Mouse (Mus musculus) layer of hippocampus, adult 11-12 months (tissue): ENCODE results near the gene Mettl3.

Experiments used
- DNase-seq: peaks from one replicate; pipeline ENCODE4 v3.0.0; 2022; ENCODE audit warnings: low spot score

Gene Mettl3

GRCm38 (mm10) chr14:52284191-52284590 lies 20.7 kb downstream of the Mettl3 start:
- DNase-seq, result no peak

- DNase-seq, result no peak
Measured at GRCm38 (mm10) chr14:52283629-52284028, 21.3 kb downstream of the Mettl3 start.

- DNase-seq, result no peak
Measured at GRCm38 (mm10) chr14:52279747-52280120, 25.2 kb downstream of the Mettl3 start.

- DNase-seq, result peak; percentile 98
Measured at GRCm38 (mm10) chr14:52278932-52279746, 25.8 kb downstream of the Mettl3 start, which contains the start of the genes Tox4 and Rab2b. Gene Tox4, plus strand, starts transcription at chr14:52279146. Gene Rab2b, minus strand, starts transcription at chr14:52279545.

- no peak for DNase-seq
Measured at GRCm38 (mm10) chr14:52277210-52277609, 27.7 kb downstream of the Mettl3 start.

- DNase-seq, result no peak
Measured at GRCm38 (mm10) chr14:52272781-52273180, 32.1 kb downstream of the Mettl3 start.

GRCm38 (mm10) chr14:52257484-52258213 lies 47.3 kb downstream of the Mettl3 start, which contains the start of gene Chd8:
Gene Chd8, minus strand, starts transcription at chr14:52257780.
- peak; percentile 98 for DNase-seq

GRCm38 (mm10) chr14:52256311-52257175 lies 48.4 kb downstream of the Mettl3 start:
- no peak for DNase-seq

GRCm38 (mm10) chr14:52246129-52246528 lies 58.8 kb downstream of the Mettl3 start:
- no peak for DNase-seq
